Mouse (Mus musculus) stomach, postnatal 0 days (tissue): ENCODE results near the gene Ttc39d.

Experiments
- CTCF ChIP-seq: IDR thresholded peaks from 2 replicates; pipeline ENCODE4 v1.5.1; 2016; ENCODE audit warnings: antibody characterized with exemption, low read depth, mild to moderate bottlenecking, moderate library complexity
- EP300 ChIP-seq: optimal IDR thresholded peaks from 2 replicates; pipeline ENCODE3; 2016; ENCODE audit warnings: antibody characterized with exemption

- TF ChIP-seq CTCF (no peak), EP300 (no peak)
Measured at GRCm38 (mm10) chr17:80167851-80168251, 39.4 kb upstream of the Ttc39d start.
